ENCODE assay signal across 12 mouse cellular contexts in genomic region chr7:111155995-111156394, GRCm38 (mm10).
DNase-seq lines count a peak whose midpoint lies in the region; ATAC-seq and TF ChIP-seq lines count a peak whose summit lies in the region.
"Had no signal": no experiment of that assay in that cellular context is flagged by ENCODE, and none has a peak within 500 bp of the region (broad histone marks: within the 10 kb centered on the region; RNA-seq: fewer than 3 reads in every experiment).

No protein-coding gene starts in this region.

- TF ChIP-seq CTCF in bone marrow macrophage, adult 2 months (IDR thresholded peaks at IDR 0.05; ENCODE audit: low read depth, low read length): no peak

- H3K9ac ChIP-seq in heart, embryonic 11.5 days (ENCODE audit: low read depth, low read length): peak overlapping the region; percentile 52; the same call in 1 of the 2 replicates

- peak; percentile 20 for DNase-seq in layer of hippocampus, adult 11-12 months (ENCODE audit: low spot score)
- DNase-seq in layer of hippocampus, postnatal 14 days (ENCODE audit: low spot score in 2 of 2): no peak
- no peak for DNase-seq in spleen, adult 12 weeks (ENCODE audit: low spot score)
- no peak for DNase-seq in MN1 (ENCODE audit: low spot score)
- no peak for DNase-seq in kidney, postnatal 25 days
- DNase-seq: right cerebral cortex, postnatal 25 days; thymus, postnatal 36 days had no signal

- H3K36me3 ChIP-seq in heart, embryonic 11.5 days (ENCODE audit: control insufficient read depth, insufficient read depth, low read length): no peaks in the 10 kb centered on the region
- no peaks in the 10 kb centered on the region for H3K36me3 ChIP-seq in macrophage (ENCODE audit: inconsistent target)

- no peak for TF ChIP-seq POLR2A in bone marrow macrophage, adult 2 months (IDR thresholded peaks at IDR 0.05; ENCODE audit: borderline replicate concordance, low read depth, low read length)

- H3K79me2 ChIP-seq in macrophage (ENCODE audit: inconsistent target): no peaks in the 10 kb centered on the region

- no peaks in the 10 kb centered on the region for H3K9me3 ChIP-seq in heart, embryonic 11.5 days (replicated peaks; ENCODE audit: control insufficient read depth, low read length)

- ATAC-seq in heart, embryonic 11.5 days (replicated peaks; ENCODE audit: insufficient number of reproducible peaks, low FRiP score, low TSS enrichment): no peak
- ATAC-seq: hindbrain, embryonic 16.5 days; midbrain, embryonic 16.5 days had no signal

- peaks cover 56% of the 10 kb centered on the region for H3K4me1 ChIP-seq in bone marrow macrophage, adult 2 months (ENCODE audit: control insufficient read depth, insufficient read depth, low read length)
- H3K4me1 ChIP-seq in heart, embryonic 11.5 days (ENCODE audit: control insufficient read depth, insufficient read depth, low read length): peaks cover 23% of the 10 kb centered on the region

- WGBS in heart, embryonic 11.5 days (ENCODE audit: insufficient replicate concordance): 36% methylated on average over 6 of the region's 6 CpGs
- 36% methylated on average over 6 of the region's 6 CpGs for WGBS in macrophage (ENCODE audit: missing documents)

- peak overlapping the region; percentile 38 for H3K4me2 ChIP-seq in heart, embryonic 11.5 days

- peak overlapping the region; percentile 99 for H3K27ac ChIP-seq in bone marrow macrophage, adult 2 months (ENCODE audit: insufficient read depth, low read depth, low read length)
- peak overlapping the region; percentile 87 for H3K27ac ChIP-seq in heart, embryonic 11.5 days (ENCODE audit: low read depth, low read length)
- peak overlapping the region; percentile 94 for H3K27ac ChIP-seq in macrophage

- no peaks in the 10 kb centered on the region for H3K27me3 ChIP-seq in heart, embryonic 11.5 days (ENCODE audit: control insufficient read depth, insufficient read depth, low read length)

- peak overlapping the region; percentile 64 for H3K4me3 ChIP-seq in bone marrow macrophage, adult 2 months (ENCODE audit: insufficient read depth, low read length)
- H3K4me3 ChIP-seq in heart, embryonic 11.5 days (ENCODE audit: low read depth, low read length): no peak overlapping the region
- H3K4me3 ChIP-seq in macrophage (ENCODE audit: inconsistent target): peak overlapping the region; percentile 16; the same call in 1 of the 2 replicates
